Mouse (Mus musculus) embryonic facial prominence, embryonic 13.5 days (tissue): Measurements from ENCODE around the gene Fbxl8. TPM values are rescaled to one million over a fixed set of nuclear protein-coding genes. Genes with fewer than 3 reads are reported as not detected.
A peak's percentile ranks its signal among the peaks of the same experiment; 100 is the strongest.

Experiments
- ATAC-seq: fragments of 200-750 bp; cut with Nextera tagmentation; 2 replicates; pipeline ENCODE4 v1.8.0; 2017; ENCODE audit warnings: low read depth; ENCODE audit not compliant: insufficient number of reproducible peaks, insufficient read depth, low FRiP score, low TSS enrichment
- H3K27ac ChIP-seq: fragments of 300-500 bp; sonication (generic); 2 replicates; pipeline ENCODE4 v1.5.1; 2015; ENCODE audit warnings: moderate library complexity, mild to moderate bottlenecking, inconsistent platforms
- H3K27me3 ChIP-seq: fragments of 300-500 bp; sonication (generic); 2 replicates; pipeline ENCODE4 v1.6.1; 2015; ENCODE audit warnings: mild to moderate bottlenecking, inconsistent platforms
- H3K36me3 ChIP-seq: fragments of 300-500 bp; sonication (generic); 2 replicates; pipeline ENCODE4 v1.6.1; 2015; ENCODE audit warnings: mild to moderate bottlenecking, inconsistent platforms
- H3K4me1 ChIP-seq: fragments of 300-500 bp; sonication (generic); 2 replicates; pipeline ENCODE4 v1.6.1; 2015; ENCODE audit warnings: inconsistent platforms
- H3K4me2 ChIP-seq: fragments of 300-500 bp; sonication (generic); 2 replicates; pipeline ENCODE4 v1.6.1; 2015; ENCODE audit warnings: moderate library complexity, mild to moderate bottlenecking, inconsistent platforms
- H3K4me3 ChIP-seq: fragments of 300-500 bp; sonication (generic); 2 replicates; pipeline ENCODE4 v1.5.1; 2015; ENCODE audit warnings: mild to moderate bottlenecking, inconsistent platforms
- H3K9ac ChIP-seq: fragments of 300-500 bp; sonication (generic); 2 replicates; pipeline ENCODE4 v1.6.1; 2015; ENCODE audit warnings: mild to moderate bottlenecking, inconsistent platforms
- H3K9me3 ChIP-seq: fragments of 300-500 bp; sonication (generic); 2 replicates; pipeline ENCODE4 v1.6.1; 2016; ENCODE audit warnings: inconsistent platforms
- WGBS: fragments of 180-500 bp; shearing (Covaris S2); methylation state at CpG from one replicate; pipeline ENCODE4 v1.1.7; 2015; ENCODE audit warnings: mixed read lengths; 5-methylcytosine and 5-hydroxymethylcytosine counted together
- polyA plus RNA-seq: library from polyadenylated mRNA; unstranded; fragments of >200 nt; fragmentation: Nextera tagmentation; extraction: Ambion mirVana; gene quantifications from 2 replicates; pipeline ENCODE4 v1.2.1, GENCODE M21; 2015

Fbxl8 gene
- polyA plus RNA-seq, 1 experiment from 2014 or later: 2.1 TPM

DNA sequence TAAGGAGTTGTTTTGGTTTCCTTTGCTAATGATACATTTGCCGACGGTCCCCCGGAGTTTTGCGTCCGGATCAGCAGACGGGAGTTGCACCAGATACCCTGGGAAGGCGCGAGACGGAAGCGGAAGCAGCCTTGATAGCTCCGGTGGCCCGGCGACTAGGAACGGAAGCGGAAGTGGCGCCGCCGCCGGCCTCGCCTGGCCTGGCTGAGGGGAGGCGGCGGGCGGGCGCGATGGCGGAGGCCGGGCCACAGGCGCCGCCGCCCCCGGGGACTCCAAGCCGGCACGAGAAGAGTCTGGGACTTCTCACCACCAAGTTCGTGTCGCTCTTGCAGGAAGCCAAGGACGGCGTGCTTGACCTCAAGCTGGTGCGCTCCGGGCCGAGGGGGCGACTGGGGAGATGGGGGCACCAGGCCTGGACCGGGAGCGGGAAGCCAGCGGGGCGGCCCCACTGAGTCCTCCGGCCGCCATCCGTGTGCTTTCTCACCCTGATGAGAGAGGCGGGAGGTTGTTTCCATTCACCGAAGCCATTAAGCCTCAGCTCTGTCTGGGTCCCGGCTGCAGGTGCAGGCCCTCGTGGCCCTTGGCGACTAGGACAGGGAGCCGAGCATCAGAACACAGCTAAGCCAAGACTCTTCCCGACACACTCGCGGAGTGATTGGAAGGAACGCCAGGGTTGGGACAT, 33.2 kb downstream of the Fbxl8 start, which contains the start of gene E2f4:
E2f4 (plus strand) TSS at position 153 of the 682 bp plus-strand sequence.
- peak within 1 kb of the TSS; percentile 96 for H3K4me2 ChIP-seq
- H3K27me3 ChIP-seq: peaks cover 10% of the 10 kb centered on the region
- H3K36me3 ChIP-seq: peaks cover 40% of the 10 kb centered on the region
- peak within 1 kb of the TSS; percentile 99 for H3K4me3 ChIP-seq
- H3K4me1 ChIP-seq: peaks cover 16% of the 10 kb centered on the region
- peak within 1 kb of the TSS; percentile 60; the same call in 1 of the 2 replicates for H3K27ac ChIP-seq
- ATAC-seq: peak; percentile 64; the same call in 1 of the 2 replicates
- peak within 1 kb of the TSS; percentile 95 for H3K9ac ChIP-seq
- H3K9me3 ChIP-seq: no peaks in the 10 kb centered on the region
- WGBS: under 1% methylated on average over 58 of the region's 58 CpGs

DNA sequence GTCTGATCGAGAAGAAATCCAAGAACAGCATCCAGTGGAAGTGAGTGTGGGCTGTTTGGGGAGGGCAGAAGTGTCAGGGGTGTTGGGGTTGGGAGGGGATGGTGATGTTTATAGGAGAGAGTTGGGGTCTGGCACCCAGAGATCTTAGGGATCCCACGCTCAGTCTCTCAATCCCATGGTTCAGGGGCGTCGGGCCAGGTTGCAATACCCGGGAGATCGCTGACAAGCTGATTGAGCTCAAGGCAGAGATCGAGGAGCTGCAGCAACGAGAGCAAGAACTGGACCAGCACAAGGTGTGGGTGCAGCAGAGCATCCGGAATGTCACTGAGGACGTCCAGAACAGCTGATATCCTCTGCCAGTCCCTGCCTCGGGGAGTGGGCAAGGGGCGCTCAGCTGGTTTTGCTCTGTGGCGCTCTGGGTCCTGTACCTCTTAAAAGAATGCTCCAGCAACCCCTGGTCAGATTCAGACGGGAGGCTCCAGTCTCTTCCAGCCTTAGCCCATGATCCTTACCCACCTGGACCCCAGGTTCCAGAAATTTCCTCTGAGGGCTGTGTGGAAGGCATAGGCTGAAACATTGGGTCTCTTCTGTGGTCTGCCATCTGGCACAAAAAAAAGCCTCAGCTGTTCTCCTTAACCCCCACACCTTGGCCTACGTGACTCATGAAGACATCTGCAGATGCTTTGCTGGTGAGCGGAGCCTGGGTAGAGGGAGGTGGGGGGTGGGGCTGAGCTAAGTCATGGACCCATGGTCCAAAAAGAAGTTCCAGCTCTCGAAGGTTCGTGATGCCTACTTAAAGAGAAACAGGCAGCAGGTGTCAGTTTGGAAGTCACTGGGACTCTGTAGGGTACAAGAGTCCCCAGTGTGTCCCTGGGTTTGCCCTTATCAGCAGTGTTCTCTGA, 34.2 kb downstream of the Fbxl8 start:
- Histone ChIP-seq H3K9me3 (no peaks in the 10 kb centered on the region), H3K27me3 (peaks cover under 1% of the 10 kb centered on the region), H3K4me1 (peaks cover 16% of the 10 kb centered on the region), H3K4me3 (peak overlapping the region; percentile 99), H3K9ac (peak overlapping the region; percentile 95), H3K36me3 (peaks cover 49% of the 10 kb centered on the region), H3K4me2 (peak overlapping the region; percentile 96), H3K27ac (no peak overlapping the region)
- 57% methylated on average over 18 of the region's 18 CpGs for WGBS
- ATAC-seq: no peak

DNA sequence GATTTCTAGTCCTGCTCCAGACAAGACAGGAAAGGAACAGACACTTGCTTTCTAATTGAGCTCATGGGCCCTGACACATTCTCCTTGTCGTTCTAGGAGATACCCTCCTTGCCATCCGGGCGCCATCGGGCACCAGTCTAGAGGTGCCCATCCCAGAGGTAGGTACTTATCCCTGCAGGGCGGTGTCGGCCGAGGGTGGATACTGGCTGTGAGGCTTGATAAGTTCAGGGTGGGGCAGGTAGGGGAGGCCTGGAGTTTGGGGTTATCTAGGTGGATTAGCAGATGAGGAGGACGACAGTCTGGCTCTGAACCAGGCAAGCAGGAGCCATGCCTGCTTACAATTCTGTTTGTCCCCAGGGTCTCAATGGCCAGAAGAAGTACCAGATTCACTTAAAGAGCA, 35.5 kb downstream of the Fbxl8 start:
- Histone ChIP-seq H3K27ac (no peak overlapping the region), H3K4me1 (peaks cover 26% of the 10 kb centered on the region), H3K27me3 (no peaks in the 10 kb centered on the region), H3K36me3 (peaks cover 59% of the 10 kb centered on the region), H3K4me3 (no peak overlapping the region), H3K4me2 (no peak overlapping the region), H3K9ac (no peak overlapping the region), H3K9me3 (no peaks in the 10 kb centered on the region)
- no peak for ATAC-seq
- WGBS: 92% methylated on average over 8 of the region's 8 CpGs

DNA sequence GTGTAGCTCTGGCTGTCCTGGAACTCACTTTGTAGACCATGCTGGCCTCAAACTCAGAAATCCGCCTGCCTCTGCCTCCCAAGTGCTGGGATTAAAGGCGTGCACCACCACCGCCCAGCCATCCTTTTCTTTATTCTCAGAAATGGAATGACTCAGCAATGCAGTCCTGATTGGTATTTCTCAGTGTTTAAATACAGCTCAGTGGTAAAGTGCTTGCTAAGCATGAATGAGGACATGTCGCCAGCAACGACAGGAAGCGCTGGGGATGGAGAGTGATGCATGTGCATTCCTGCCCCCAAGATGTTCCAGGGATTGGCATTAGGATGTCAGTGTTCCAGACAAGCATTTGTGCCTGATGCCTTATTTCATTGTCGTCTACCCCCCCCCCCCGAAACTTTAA, 38.9 kb downstream of the Fbxl8 start:
- no peak overlapping the region for H3K4me2 ChIP-seq
- no peak for ATAC-seq
- 85% methylated on average over 8 of the region's 8 CpGs for WGBS
- H3K36me3 ChIP-seq: peaks cover 77% of the 10 kb centered on the region
- H3K9ac ChIP-seq: no peak overlapping the region
- H3K9me3 ChIP-seq: no peaks in the 10 kb centered on the region
- no peak overlapping the region for H3K4me3 ChIP-seq
- H3K27ac ChIP-seq: no peak overlapping the region
- no peaks in the 10 kb centered on the region for H3K27me3 ChIP-seq
- peaks cover 35% of the 10 kb centered on the region for H3K4me1 ChIP-seq

DNA sequence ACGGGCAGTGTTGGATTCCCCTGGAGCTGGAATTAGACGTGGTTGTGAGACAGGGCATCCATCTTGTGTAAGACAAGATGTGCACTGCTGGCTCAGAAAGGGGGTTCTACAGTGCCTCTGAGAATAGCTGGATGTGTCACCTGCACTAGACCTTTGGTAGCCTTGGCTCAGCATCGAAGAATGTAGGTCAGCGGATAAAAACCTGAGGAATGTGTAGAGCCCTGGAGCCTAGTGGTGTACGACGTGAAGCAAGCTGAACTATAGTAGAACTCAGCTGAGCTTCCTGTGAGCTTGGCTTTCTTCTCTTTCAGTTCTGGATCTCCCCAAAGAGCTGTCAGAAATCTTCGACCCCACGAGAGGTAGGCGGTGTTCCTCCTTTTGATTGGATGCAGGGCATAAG, 39.4 kb downstream of the Fbxl8 start:
- Histone ChIP-seq H3K36me3 (peaks cover 78% of the 10 kb centered on the region), H3K27me3 (no peaks in the 10 kb centered on the region), H3K4me2 (no peak overlapping the region), H3K4me1 (peaks cover 30% of the 10 kb centered on the region), H3K27ac (peak overlapping the region; percentile 64), H3K9ac (no peak overlapping the region), H3K9me3 (no peaks in the 10 kb centered on the region), H3K4me3 (no peak overlapping the region)
- WGBS: 83% methylated on average over 9 of the region's 9 CpGs
- no peak for ATAC-seq

DNA sequence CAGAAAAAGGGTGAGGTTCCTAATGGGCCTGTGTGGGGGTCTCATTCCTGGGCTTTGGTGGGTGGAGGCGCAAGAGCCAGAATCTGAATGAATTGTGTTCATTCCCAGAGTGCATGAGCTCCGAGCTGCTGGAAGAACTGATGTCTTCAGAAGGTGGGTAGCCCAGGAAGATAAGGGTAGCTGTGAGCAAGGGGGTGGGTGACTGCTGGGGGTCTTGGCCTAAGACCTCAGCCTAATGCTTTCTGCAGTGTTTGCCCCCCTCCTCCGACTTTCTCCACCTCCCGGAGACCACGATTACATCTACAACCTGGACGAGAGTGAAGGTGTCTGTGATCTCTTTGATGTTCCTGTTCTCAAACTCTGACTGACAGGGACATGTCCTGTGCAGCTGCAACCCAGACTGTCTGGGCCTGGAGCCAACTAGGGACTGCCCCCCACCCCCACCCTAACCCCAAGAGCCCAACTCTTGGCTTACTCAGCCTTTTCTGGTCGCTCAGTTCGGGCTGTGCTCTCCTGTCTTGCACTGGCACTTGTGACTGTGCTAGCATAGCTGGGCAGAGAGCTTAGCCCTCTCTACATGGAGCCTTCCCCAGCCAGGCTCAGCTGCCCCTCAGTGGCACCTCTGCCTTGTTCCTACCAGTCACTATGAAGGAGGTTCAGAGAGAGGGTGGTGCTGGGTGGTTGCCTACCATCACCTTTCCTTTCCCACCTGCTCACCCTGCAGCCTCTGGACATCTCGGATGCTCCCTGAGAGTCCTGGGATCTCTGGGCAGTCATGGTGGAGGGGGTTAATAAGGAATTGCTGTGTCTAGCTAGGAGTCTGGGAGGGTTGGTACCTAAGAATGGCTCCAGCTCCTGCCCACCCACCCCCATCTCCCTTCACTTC, 40.1 kb downstream of the Fbxl8 start:
- peaks cover 28% of the 10 kb centered on the region for H3K4me1 ChIP-seq
- no peak overlapping the region for H3K9ac ChIP-seq
- H3K36me3 ChIP-seq: peaks cover 80% of the 10 kb centered on the region
- WGBS: 49% methylated on average over 9 of the region's 9 CpGs
- H3K27ac ChIP-seq: peak overlapping the region; percentile 80
- no peaks in the 10 kb centered on the region for H3K9me3 ChIP-seq
- peak overlapping the region; percentile 71; the same call in 1 of the 2 replicates for H3K4me2 ChIP-seq
- H3K27me3 ChIP-seq: no peaks in the 10 kb centered on the region
- ATAC-seq: no peak
- no peak overlapping the region for H3K4me3 ChIP-seq

DNA sequence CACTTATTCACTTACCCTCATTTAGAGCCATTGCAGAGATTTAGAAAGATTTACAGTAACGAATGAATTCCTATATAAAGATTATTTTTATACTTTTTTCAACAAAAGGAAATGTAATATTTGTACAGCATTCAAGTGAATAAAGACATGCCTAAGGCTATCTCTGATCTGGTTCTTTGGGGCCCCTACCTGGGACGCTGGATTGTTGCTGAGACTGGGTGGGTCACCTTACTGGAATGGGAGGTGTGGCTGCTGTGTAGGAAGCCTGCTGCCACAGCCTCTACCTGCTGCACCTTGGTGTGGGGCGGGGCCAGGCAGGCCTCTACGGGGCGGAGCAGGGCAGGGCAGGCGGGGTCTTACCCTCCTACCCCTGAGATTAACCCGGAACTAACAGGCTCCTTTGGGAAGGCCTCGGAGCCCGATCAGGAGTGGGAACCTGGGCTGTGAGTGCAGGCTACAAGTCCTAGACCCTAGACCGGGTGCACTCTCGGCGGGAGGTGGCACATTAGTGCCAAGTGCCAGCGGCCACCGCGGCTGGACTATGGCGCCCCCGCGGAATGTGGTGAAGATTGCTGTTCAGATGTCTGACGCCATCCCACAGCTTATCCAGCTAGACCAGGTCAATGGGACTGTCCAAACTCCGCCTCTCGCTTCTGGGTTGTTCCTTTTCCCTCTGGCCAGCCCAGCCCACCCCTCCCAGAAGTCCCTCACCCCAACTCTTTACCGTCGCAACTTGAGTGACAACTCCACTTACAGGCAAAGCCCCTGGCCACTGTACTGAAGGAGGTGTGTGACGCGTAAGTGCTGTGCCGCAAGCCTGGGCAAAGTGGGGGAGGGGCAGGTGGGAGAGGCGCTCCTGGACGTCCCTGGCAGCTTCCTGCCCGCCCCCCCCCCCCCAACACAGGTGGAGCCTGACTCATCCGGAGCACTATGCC, 41.0 kb downstream of the Fbxl8 start, which contains the start of gene Elmo3:
Elmo3 (plus strand) TSS at position 391 of the 935 bp plus-strand sequence.
- ATAC-seq: peak; percentile 60
- Histone ChIP-seq H3K27me3 (no peaks in the 10 kb centered on the region), H3K4me1 (peaks cover 28% of the 10 kb centered on the region), H3K4me3 (peak within 1 kb of the TSS; percentile 43), H3K9me3 (no peaks in the 10 kb centered on the region), H3K9ac (peak within 1 kb of the TSS; percentile 70), H3K27ac (peak within 1 kb of the TSS; percentile 80), H3K36me3 (peaks cover 79% of the 10 kb centered on the region), H3K4me2 (peak within 1 kb of the TSS; percentile 71)
- WGBS: 10% methylated on average over 27 of the region's 30 CpGs

DNA sequence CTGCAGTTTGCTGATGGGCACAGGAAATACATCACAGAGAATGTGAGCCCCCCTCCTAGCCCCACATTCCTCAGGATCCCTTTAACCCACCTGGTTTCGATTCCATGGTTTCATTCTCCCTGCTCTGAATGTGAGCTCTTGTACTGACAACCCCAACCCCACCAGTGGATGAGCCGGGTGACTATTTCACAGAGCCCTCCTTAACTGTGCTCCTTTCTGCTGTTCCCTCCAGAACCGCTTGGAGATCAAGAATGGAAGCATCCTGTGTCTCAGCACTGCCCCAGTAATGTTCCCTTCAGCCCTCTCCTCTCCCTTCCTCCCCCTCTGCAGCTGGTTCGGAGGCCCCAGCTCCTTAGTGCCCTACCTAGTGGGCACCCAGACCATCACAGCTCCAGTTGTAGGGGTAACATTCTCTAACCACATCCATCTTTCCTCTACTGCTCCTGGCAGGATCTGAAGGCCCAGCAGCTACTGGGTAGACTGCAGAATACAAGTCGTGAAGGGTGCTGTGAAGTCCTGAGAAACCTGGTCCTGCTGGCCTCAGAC, 41.8 kb downstream of the Fbxl8 start:
- ATAC-seq: peak; percentile 1; the same call in 1 of the 2 replicates
- peaks cover 79% of the 10 kb centered on the region for H3K36me3 ChIP-seq

DNA sequence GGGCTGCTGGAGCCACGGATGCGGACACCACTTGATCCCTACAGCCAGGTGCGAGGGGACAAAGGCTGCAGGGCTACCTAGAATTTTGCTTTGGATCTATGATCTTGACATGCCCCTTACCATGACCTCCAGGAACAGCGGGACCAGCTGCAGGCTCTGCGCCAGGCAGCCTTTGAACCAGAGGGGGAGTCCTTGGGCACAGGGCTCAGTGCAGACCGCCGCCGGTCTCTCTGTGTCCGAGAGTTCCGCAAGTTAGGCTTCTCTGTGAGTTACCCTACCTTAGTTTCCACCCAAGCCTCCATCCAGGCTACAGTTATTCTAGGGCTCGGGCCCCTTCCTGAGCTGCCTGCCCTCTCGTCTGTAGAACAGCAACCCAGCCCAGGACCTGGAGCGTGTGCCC, 43.2 kb downstream of the Fbxl8 start:
- H3K9ac ChIP-seq: no peak overlapping the region
- H3K27ac ChIP-seq: no peak overlapping the region
- H3K9me3 ChIP-seq: no peaks in the 10 kb centered on the region
- H3K4me3 ChIP-seq: no peak overlapping the region
- H3K4me2 ChIP-seq: no peak overlapping the region
- WGBS: 96% methylated on average over 13 of the region's 13 CpGs
- peaks cover 79% of the 10 kb centered on the region for H3K36me3 ChIP-seq
- no peaks in the 10 kb centered on the region for H3K27me3 ChIP-seq
- H3K4me1 ChIP-seq: peaks cover 28% of the 10 kb centered on the region
- ATAC-seq: no peak

More for the DNA sequence above, 41.8 kb downstream of the Fbxl8 start:
- H3K9me3 ChIP-seq: no peaks in the 10 kb centered on the region
- H3K27me3 ChIP-seq: no peaks in the 10 kb centered on the region
- H3K4me2 ChIP-seq: peak overlapping the region; percentile 71
- peak overlapping the region; percentile 70 for H3K9ac ChIP-seq
- WGBS: 24% methylated on average over 5 of the region's 5 CpGs
- H3K4me3 ChIP-seq: peak overlapping the region; percentile 43
- peaks cover 28% of the 10 kb centered on the region for H3K4me1 ChIP-seq
- H3K27ac ChIP-seq: peak overlapping the region; percentile 80

DNA sequence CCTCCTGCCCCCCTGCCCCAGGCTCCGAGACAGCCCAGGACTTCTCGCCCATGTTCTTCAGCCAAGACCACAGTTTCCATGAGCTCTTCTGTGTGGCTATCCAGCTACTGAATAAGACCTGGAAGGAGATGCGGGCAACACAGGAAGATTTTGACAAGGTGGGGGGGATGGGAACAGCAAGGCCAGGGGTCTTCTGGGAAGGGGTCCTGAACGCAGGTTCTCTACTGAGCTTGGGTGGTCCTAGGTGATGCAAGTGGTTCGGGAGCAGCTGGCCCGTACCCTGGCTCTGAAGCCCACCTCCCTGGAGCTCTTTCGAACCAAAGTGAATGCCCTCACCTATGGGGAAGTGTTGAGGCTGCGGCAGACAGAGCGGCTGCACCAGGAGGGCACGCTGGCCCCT, 44.0 kb downstream of the Fbxl8 start:
- no peak overlapping the region for H3K27ac ChIP-seq
- no peaks in the 10 kb centered on the region for H3K27me3 ChIP-seq
- no peak overlapping the region for H3K4me3 ChIP-seq
- WGBS: 92% methylated on average over 10 of the region's 10 CpGs
- peaks cover 79% of the 10 kb centered on the region for H3K36me3 ChIP-seq
- no peak for ATAC-seq
- H3K4me2 ChIP-seq: no peak overlapping the region
- no peaks in the 10 kb centered on the region for H3K9me3 ChIP-seq
- peaks cover 28% of the 10 kb centered on the region for H3K4me1 ChIP-seq
- H3K9ac ChIP-seq: no peak overlapping the region
